Mouse (Mus musculus) kidney, adult 10 weeks (tissue): ENCODE results near the gene Sall2. TPM values are rescaled to one million over a fixed set of nuclear protein-coding genes. Genes with fewer than 3 reads are reported as not detected.

Experiments used
- polyA plus RNA-seq: library from polyadenylated mRNA; stranded (reverse); fragments of 350-450 nt; fragmentation: Illumina TruSeq; extraction: RNeasy Lipid Tissue Mini Kit (QIAGEN cat#74804); gene quantifications from one replicate; pipeline ENCODE4 v1.2.3, GENCODE M21; 2014; ENCODE audit warnings: low read depth, low replicate concordance

The Sall2 gene
- polyA plus RNA-seq, result 10.5 TPM

GRCm38 (mm10) chr14:52327910-52328812 is at the start of gene Sall2:
Gene Sall2, minus strand, starts transcription at chr14:52328762.

DNA sequence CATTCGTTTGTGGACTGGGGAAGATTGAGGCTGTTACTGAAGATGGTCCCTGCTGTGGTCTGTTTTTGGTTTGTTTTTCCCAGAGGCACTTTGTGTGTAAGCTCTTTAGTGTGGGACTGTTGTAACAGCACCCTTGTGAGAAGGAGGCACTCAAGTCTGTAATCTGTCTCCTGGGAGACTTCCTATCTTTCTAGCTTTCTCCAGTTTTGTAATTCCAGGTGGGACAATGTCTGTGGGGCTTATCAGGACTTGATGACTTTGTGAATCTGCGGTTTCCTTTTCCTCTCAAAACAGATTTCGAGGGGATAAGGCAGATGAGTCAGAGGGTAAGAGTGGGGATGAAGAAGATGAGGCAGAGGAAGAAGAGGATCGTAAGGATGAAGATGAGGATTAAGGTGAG is 27.7 kb upstream of the Sall2 start, which contains the start of gene Olfr1513:
Olfr1513 (minus strand) TSS at position 101 of the 400 bp plus-strand sequence.

DNA sequence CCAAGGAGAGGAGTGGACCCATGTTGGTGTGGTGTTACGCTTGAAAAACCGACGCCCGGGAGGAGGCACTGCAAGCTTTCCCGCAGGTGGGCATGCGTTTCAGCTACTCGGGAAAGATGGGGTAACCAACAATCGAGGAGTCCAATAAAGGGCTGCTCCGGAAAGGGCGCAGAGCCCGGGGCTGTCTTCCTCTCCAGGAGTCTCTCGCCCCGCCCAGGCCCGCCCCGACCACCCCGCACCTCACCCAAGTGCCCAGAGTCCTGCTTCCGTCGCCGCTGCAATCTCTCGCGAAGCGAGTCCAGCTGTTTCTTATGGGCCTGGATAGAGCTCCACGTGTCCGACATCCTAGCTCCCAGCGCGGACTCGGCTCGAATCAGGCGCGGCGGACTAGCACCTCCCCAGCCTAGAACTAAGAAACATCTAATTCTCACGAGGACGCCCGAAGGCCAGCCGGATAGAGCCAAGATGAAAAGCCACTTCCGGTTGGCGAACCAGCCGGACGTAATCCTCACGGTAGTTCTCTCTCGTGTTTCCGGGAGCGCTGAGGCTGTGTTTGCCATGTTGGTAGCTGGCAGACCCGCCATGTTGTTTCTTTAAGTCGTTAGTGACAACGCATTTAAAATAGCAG is 23.8 kb downstream of the Sall2 start, which contains the start of gene Mettl3:
Mettl3 (minus strand) TSS at position 485 of the 628 bp plus-strand sequence.

DNA sequence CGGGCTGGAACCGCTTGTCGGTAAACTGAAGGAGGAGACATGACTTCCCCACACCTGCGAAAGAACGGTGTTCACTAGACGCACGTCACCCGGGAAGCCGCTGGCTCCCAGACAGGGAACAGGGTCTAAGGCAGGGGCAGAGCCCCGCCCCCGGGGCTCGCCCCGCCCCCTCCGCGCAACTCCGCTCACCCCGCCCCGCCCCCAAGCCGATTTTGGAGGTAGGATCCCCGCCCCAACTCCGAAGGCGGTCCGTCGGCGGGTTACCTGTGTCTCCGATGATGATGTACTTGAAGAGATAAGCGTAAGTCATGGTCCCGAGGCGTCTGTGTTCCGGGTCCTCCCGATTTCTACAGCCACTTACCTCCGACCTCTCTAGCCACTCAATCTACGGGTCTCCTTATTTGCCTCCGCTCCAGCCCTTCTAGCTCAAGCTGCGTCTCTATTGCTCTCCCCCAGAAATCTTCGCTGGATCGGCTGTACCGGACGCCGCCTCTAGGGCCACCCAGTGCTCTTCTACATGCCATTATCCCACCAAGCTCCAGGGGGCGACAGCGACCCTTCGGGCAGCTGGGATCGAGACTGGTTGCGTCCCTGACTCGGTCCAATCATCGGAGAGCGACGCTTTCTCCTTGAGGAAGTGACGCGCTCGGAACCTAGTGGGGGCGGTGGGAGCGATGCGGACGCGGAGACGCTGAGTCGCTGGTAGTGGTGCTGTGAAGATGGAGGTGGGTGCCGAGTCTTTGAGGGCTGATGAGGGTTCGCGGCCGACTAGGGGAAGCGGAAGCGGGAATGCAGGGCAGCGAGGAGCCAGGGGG is 49.4 kb downstream of the Sall2 start, which contains the start of the genes Tox4 and Rab2b:
Tox4 (plus strand) TSS at position 215 of the 815 bp plus-strand sequence.
Rab2b (minus strand) TSS at position 614 of the 815 bp plus-strand sequence.

Other genes with a start within 250 kb of the Sall2 start
- gene Hnrnpc, start 224.7 kb downstream of the Sall2 start, polyA plus RNA-seq, result 256 TPM
- 5.9 TPM for gene Rpgrip1, start 218.1 kb downstream of the Sall2 start, polyA plus RNA-seq
- 46.9 TPM for gene Supt16, start 131.3 kb downstream of the Sall2 start, polyA plus RNA-seq
- 31.1 TPM for gene Chd8, start 71.0 kb downstream of the Sall2 start, polyA plus RNA-seq
- gene Tox4, start 49.6 kb downstream of the Sall2 start, polyA plus RNA-seq, result 28.7 TPM
- gene Rab2b, start 49.2 kb downstream of the Sall2 start, polyA plus RNA-seq, result 11.9 TPM
- gene Mettl3, start 23.6 kb downstream of the Sall2 start, polyA plus RNA-seq, result 31.8 TPM
- not detected for gene Olfr1513, start 27.6 kb upstream of the Sall2 start, polyA plus RNA-seq
- gene Olfr1512, start 50.4 kb upstream of the Sall2 start, polyA plus RNA-seq, result not detected
- not detected for gene Olfr1511, start 68.6 kb upstream of the Sall2 start, polyA plus RNA-seq
- gene Olfr1510, start 85.6 kb upstream of the Sall2 start, polyA plus RNA-seq, result not detected
- not detected for gene Olfr1509, start 114.2 kb upstream of the Sall2 start, polyA plus RNA-seq
- not detected for gene Olfr1508, start 138.7 kb upstream of the Sall2 start, polyA plus RNA-seq
- gene Olfr1507, start 167.0 kb upstream of the Sall2 start, polyA plus RNA-seq, result not detected